Mouse (Mus musculus): ENCODE measurements around the gene Rab43. TPM values are rescaled to one million over a fixed set of nuclear protein-coding genes. Genes with fewer than 3 reads are reported as not detected.

The Rab43 gene
- polyA plus RNA-seq, 1 experiment from 2014 or later = 5.0 TPM

DNA sequence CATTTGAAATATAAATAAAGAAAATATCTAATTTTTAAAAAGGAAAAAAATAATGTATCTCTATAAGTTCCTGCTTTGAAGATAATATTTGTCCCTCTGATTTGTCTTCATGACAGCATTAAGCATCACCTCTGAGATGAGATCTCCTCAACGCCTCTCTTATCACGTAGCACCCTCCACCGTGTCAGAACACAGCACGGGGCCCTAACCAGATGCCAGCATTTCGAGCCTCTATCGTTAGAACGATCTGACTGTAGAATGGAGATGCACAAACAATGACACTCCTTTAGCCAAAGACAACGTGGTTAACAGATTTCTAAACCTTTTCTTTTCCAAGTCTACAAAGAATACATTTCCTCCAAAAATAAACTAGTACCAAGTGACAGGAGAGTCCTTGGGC lies 27.9 kb downstream of the Rab43 start:
- DNase-seq (ENCODE audit: low spot score) (no peak), ATAC-seq (ENCODE audit: low FRiP score) (no peak)
- 83% methylated on average over 8 of the region's 8 CpGs for WGBS
- Histone ChIP-seq H3K27ac (ENCODE audit: low read depth, low read length) (no peak overlapping the region), H3K9me3 (ENCODE audit: control insufficient read depth, low read length) (no peaks in the 10 kb centered on the region), H3K9ac (ENCODE audit: low read depth, low read length) (no peak overlapping the region), H3K4me1 (replicated peaks; ENCODE audit: control insufficient read depth, insufficient read depth, low read length) (no peaks in the 10 kb centered on the region), H3K36me3 (ENCODE audit: control insufficient read depth, insufficient read depth, low read length) (no peaks in the 10 kb centered on the region), H3K4me3 (ENCODE audit: low read depth, low read length) (no peak overlapping the region), H3K4me2 (replicated peaks; ENCODE audit: low read depth, low read length) (no peak overlapping the region), H3K27me3 (ENCODE audit: control insufficient read depth, insufficient read depth, low read length) (no peaks in the 10 kb centered on the region)

DNA sequence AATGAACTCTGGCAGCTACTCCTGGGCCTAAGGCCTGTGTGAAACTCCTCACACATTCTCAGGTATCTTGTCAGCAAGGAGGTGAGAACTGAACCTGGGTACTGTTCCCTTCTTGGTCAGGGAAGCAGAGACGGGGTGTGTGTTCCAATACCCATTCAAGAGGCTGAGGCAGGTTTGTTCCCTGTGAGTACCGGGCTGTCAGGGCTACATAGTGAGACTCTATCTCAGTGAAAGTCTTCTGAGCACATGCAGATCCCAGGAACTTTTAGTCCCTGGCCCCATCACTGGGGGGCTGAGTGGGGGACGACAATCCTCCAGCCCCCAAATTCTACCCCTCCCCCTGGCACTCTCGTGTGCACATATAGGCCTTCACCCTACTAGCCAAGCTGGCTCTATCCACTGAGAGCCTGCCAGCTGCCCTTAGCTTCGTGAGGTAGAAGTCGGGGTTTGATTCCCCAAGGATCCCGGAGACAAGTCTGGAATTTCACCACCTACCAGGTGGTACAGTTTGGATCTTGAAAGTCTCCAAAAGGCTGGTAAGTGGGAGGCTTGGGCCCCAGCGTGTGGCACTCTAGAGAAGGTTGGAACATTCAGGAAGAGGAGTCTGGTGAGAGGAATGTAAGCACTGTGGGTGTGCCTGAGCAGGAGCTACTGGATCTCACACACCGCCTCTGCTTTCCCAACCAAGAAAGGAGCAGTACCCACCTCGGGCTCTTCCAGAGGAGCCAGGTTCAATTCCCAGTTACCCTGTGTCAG lies 31.2 kb downstream of the Rab43 start:
- ATAC-seq (ENCODE audit: low FRiP score) (no peak), DNase-seq (ENCODE audit: low spot score) (no peak)
- H3K9ac ChIP-seq (ENCODE audit: low read depth, low read length) = no peak overlapping the region
- no peaks in the 10 kb centered on the region for H3K36me3 ChIP-seq (ENCODE audit: control insufficient read depth, insufficient read depth, low read length)
- H3K27me3 ChIP-seq (ENCODE audit: control insufficient read depth, insufficient read depth, low read length) = no peaks in the 10 kb centered on the region
- H3K4me1 ChIP-seq (replicated peaks; ENCODE audit: control insufficient read depth, insufficient read depth, low read length) = no peaks in the 10 kb centered on the region
- no peaks in the 10 kb centered on the region for H3K9me3 ChIP-seq (ENCODE audit: control insufficient read depth, low read length)
- H3K27ac ChIP-seq (ENCODE audit: low read depth, low read length) = no peak overlapping the region
- no peak overlapping the region for H3K4me2 ChIP-seq (replicated peaks; ENCODE audit: low read depth, low read length)
- 81% methylated on average over 10 of the region's 10 CpGs for WGBS
- no peak overlapping the region for H3K4me3 ChIP-seq (ENCODE audit: low read depth, low read length)

DNA sequence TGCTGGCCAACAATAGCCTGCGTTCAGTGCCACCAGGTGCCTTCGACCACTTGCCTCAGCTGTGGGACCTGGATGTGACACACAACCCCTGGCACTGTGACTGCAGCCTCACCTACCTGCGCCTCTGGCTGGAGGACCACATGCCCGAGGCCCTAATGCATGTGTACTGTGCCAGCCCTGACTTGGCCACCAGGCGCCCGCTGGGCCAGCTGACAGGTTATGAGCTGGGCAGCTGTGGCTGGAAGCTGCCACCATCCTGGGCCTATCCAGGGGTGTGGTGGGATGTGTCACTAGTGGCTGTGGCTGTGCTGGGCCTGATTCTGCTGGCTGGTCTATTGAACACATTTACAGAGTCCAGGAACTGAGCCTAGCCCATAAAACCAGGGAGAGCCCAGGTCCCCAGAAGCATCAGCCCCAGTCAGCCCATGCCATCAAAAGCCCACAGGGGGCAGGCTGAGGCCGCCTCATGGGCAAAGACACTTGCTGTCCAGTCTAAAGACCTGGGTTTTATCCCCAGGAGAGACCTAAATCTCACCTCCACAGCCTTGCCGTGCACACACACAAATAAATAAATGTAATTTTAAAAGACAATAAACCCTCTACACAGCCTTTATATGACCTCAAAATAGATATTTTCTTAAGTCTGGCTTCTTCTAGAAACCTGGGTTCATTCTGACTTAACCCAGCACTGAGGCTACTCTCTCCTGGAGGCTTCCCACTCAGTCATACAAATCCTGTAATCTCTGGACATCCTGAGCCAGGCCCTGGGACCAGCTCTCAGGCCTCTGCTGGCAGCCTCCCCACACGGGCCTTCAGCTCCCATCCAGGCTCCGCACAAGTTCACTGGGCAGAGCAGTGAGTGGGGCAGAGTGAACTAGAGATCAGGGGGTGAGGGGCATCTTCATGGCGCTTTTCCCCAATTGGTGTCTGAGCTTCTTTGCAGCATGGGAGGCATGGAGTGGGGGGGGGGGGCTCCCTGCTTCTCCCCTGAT lies 32.5 kb downstream of the Rab43 start:
- WGBS = 85% methylated on average over 11 of the region's 11 CpGs
- H3K27me3 ChIP-seq (ENCODE audit: control insufficient read depth, insufficient read depth, low read length) = no peaks in the 10 kb centered on the region
- no peak for DNase-seq (ENCODE audit: low spot score)

DNA sequence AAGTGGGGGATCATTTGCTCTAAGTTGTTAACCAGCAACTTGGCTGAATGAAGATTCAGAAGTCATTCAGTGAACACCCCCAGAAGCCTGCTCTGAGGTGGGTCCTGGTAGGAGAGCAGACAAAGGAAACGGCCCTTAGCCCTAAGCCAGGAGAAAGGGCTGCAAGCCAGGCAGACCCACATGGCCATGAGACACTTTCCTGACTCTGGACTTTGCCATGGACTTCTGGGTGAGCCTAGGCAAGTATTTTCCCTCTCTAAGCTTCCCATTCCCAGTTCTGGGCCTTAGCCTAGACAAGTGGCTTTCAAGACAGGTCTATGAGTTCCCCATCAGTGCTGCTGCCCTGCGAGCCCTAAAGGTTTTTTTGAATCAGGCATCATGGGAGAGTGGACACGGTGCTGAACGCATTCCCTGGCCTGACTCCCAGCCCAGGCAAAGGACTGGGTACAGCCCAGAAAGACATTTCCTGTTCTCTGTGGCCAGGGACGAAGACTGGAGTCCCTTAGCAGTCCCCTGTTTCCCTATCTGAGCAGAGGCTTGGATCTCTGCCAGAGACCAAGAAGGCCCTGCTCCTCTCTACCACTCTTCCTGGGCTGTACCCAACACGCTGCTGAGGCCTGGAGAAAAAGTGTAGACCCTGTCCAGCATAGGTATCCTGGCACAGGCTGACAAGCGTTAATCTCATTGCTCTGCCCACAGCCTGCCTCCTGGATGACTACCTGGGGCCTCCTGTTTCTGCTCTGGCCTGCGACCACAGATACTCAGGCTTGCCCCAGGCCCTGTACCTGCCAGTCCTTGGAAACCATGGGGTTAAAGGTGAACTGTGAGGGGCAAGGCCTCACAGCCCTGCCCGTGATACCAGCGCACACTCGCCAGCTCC lies 33.4 kb downstream of the Rab43 start:
- H3K27ac ChIP-seq (ENCODE audit: low read depth, low read length) = no peak overlapping the region

More for the DNA sequence above, 32.5 kb downstream of the Rab43 start:
- H3K4me1 ChIP-seq (replicated peaks; ENCODE audit: control insufficient read depth, insufficient read depth, low read length) = no peaks in the 10 kb centered on the region
- no peaks in the 10 kb centered on the region for H3K9me3 ChIP-seq (ENCODE audit: control insufficient read depth, low read length)
- no peak overlapping the region for H3K4me3 ChIP-seq (ENCODE audit: low read depth, low read length)
- H3K27ac ChIP-seq (ENCODE audit: low read depth, low read length) = no peak overlapping the region
- no peak overlapping the region for H3K9ac ChIP-seq (ENCODE audit: low read depth, low read length)
- no peak overlapping the region for H3K4me2 ChIP-seq (replicated peaks; ENCODE audit: low read depth, low read length)
- ATAC-seq (ENCODE audit: low FRiP score) = no peak
- H3K36me3 ChIP-seq (ENCODE audit: control insufficient read depth, insufficient read depth, low read length) = no peaks in the 10 kb centered on the region

DNA sequence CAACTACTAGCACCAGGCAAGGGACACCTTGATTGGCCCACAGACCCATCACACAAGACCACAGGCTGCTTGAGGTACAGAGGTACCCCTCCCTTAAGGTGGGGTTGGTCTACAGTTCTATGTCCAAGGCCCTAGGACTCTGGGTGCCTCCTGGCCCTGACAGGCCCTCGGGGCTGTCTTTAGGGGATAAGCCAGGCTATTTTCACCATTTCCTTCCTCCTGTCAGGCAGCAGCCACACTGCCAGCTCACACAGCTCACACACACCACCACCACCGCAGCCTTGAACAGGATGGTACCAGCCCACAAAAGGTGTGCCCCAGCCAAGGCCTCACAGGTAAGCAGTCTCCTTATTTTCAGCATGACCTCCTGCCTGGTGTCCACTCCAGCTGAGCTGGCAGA lies 34.1 kb downstream of the Rab43 start, which contains the start of gene Gp9:
Gene Gp9, plus strand, starts transcription at position 231 of the 400 bp plus-strand sequence.
- Histone ChIP-seq H3K4me2 (replicated peaks; ENCODE audit: low read depth, low read length) (no peak within 1 kb of the TSS), H3K4me3 (ENCODE audit: low read depth, low read length) (no peak within 1 kb of the TSS), H3K36me3 (ENCODE audit: control insufficient read depth, insufficient read depth, low read length) (no peaks in the 10 kb centered on the region), H3K4me1 (replicated peaks; ENCODE audit: control insufficient read depth, insufficient read depth, low read length) (no peaks in the 10 kb centered on the region), H3K9me3 (ENCODE audit: control insufficient read depth, low read length) (no peaks in the 10 kb centered on the region), H3K9ac (ENCODE audit: low read depth, low read length) (no peak within 1 kb of the TSS), H3K27me3 (ENCODE audit: control insufficient read depth, insufficient read depth, low read length) (no peaks in the 10 kb centered on the region), H3K27ac (ENCODE audit: low read depth, low read length) (no peak within 1 kb of the TSS)
- 74% methylated on average over 2 of the region's 2 CpGs for WGBS
- DNase-seq (ENCODE audit: low spot score) = no peak
- no peak for ATAC-seq (ENCODE audit: low FRiP score)

More for the DNA sequence above, 33.4 kb downstream of the Rab43 start:
- no peaks in the 10 kb centered on the region for H3K36me3 ChIP-seq (ENCODE audit: control insufficient read depth, insufficient read depth, low read length)
- no peak overlapping the region for H3K4me3 ChIP-seq (ENCODE audit: low read depth, low read length)
- H3K27me3 ChIP-seq (ENCODE audit: control insufficient read depth, insufficient read depth, low read length) = no peaks in the 10 kb centered on the region
- ATAC-seq (ENCODE audit: low FRiP score) = no peak
- no peaks in the 10 kb centered on the region for H3K4me1 ChIP-seq (replicated peaks; ENCODE audit: control insufficient read depth, insufficient read depth, low read length)
- no peaks in the 10 kb centered on the region for H3K9me3 ChIP-seq (ENCODE audit: control insufficient read depth, low read length)
- WGBS = 86% methylated on average over 11 of the region's 11 CpGs
- no peak overlapping the region for H3K9ac ChIP-seq (ENCODE audit: low read depth, low read length)
- no peak for DNase-seq (ENCODE audit: low spot score)
- no peak overlapping the region for H3K4me2 ChIP-seq (replicated peaks; ENCODE audit: low read depth, low read length)

DNA sequence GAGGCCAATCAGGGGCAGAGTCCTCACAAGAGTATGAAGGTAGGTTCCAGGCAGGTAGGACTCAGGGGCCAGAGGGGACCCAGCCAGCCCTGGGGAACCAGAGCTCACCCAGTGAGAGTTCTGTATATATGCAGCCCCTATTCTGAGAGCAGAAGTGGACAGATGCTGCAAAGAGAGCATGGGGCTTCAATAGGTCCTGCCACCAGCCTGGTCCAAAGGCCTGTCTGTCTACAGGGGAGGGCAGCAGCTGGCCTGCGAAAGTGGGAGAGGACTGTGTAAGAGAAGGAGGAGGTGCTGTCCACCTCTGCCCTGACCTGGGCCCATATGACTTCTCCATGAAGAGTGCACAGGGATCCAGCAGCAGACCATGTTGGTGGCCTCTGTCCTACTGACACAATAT lies 35.3 kb downstream of the Rab43 start:
- Histone ChIP-seq H3K4me2 (replicated peaks; ENCODE audit: low read depth, low read length) (no peak overlapping the region), H3K36me3 (ENCODE audit: control insufficient read depth, insufficient read depth, low read length) (no peaks in the 10 kb centered on the region), H3K27me3 (ENCODE audit: control insufficient read depth, insufficient read depth, low read length) (no peaks in the 10 kb centered on the region), H3K9ac (ENCODE audit: low read depth, low read length) (no peak overlapping the region), H3K27ac (ENCODE audit: low read depth, low read length) (no peak overlapping the region), H3K4me1 (replicated peaks; ENCODE audit: control insufficient read depth, insufficient read depth, low read length) (no peaks in the 10 kb centered on the region), H3K9me3 (ENCODE audit: control insufficient read depth, low read length) (no peaks in the 10 kb centered on the region), H3K4me3 (ENCODE audit: low read depth, low read length) (no peak overlapping the region)
- DNase-seq (ENCODE audit: low spot score) (no peak), ATAC-seq (ENCODE audit: low FRiP score) (no peak)
- 86% methylated on average over 1 of the region's 1 CpGs for WGBS

DNA sequence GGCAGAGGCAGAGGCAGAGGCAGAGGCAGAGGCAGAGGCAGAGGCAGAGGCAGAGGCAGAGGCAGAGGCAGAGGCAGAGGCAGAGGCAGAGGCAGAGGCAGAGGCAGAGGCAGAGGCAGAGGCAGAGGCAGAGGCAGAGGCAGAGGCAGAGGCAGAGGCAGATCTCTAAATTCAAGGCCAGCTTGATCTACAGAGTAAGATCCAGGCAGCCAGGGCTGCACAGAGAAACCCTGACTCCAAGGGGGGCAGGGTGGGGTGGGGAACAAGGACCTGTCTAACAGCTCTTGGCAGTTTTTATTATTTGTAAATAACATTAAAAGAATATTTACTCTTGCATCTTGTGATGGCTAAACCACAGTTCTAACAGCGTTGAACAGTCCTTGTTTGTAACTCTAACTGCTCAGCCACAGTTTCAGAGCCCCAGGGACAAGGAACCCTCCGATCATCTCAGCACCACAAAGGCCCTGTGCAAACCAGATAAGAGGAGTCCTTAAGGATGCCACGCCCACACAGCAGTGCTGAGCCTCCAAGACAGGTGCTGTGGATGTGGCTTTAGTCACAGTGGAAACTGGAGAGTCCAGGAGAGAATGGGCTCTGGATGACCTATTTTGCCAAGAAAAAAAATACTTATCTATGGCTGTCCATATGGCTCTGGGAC lies 36.2 kb downstream of the Rab43 start:
- Histone ChIP-seq H3K9ac (ENCODE audit: low read depth, low read length) (no peak overlapping the region), H3K27me3 (ENCODE audit: control insufficient read depth, insufficient read depth, low read length) (no peaks in the 10 kb centered on the region), H3K4me2 (replicated peaks; ENCODE audit: low read depth, low read length) (no peak overlapping the region), H3K4me1 (replicated peaks; ENCODE audit: control insufficient read depth, insufficient read depth, low read length) (no peaks in the 10 kb centered on the region), H3K36me3 (ENCODE audit: control insufficient read depth, insufficient read depth, low read length) (no peaks in the 10 kb centered on the region), H3K4me3 (ENCODE audit: low read depth, low read length) (no peak overlapping the region), H3K9me3 (ENCODE audit: control insufficient read depth, low read length) (no peaks in the 10 kb centered on the region), H3K27ac (ENCODE audit: low read depth, low read length) (no peak overlapping the region)
- DNase-seq (ENCODE audit: low spot score) (no peak), ATAC-seq (ENCODE audit: low FRiP score) (no peak)
- 72% methylated on average over 3 of the region's 3 CpGs for WGBS

DNA sequence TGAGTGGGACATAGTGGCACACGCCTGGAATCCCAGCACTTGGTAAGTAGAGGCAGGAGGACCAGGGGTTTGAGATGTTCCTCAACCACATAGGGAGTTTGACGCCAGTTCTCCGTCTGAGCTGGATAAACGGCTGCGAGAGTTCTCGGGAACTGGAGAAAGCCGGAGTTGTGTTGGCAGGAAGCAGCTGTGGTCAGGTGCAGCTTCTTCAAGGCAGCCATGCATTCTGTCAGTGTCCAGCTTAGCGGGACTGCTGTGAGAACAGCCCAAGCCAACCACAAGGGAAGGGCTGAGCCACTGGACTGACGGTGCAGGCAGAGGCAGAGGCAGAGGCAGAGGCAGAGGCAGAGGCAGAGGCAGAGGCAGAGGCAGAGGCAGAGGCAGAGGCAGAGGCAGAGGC lies 37.1 kb downstream of the Rab43 start:
- no peak overlapping the region for H3K4me2 ChIP-seq (replicated peaks; ENCODE audit: low read depth, low read length)
- H3K27me3 ChIP-seq (ENCODE audit: control insufficient read depth, insufficient read depth, low read length) = no peaks in the 10 kb centered on the region
- no peaks in the 10 kb centered on the region for H3K9me3 ChIP-seq (ENCODE audit: control insufficient read depth, low read length)
- ATAC-seq (ENCODE audit: low FRiP score) (no peak), DNase-seq (ENCODE audit: low spot score) (no peak)
- H3K4me1 ChIP-seq (replicated peaks; ENCODE audit: control insufficient read depth, insufficient read depth, low read length) = no peaks in the 10 kb centered on the region
- H3K27ac ChIP-seq (ENCODE audit: low read depth, low read length) = no peak overlapping the region
- 85% methylated on average over 9 of the region's 9 CpGs for WGBS
- H3K4me3 ChIP-seq (ENCODE audit: low read depth, low read length) = no peak overlapping the region
- H3K9ac ChIP-seq (ENCODE audit: low read depth, low read length) = no peak overlapping the region
- no peaks in the 10 kb centered on the region for H3K36me3 ChIP-seq (ENCODE audit: control insufficient read depth, insufficient read depth, low read length)
